Mouse (Mus musculus): ENCODE data around the gene Tmem165. TPM values are rescaled to one million over a fixed set of nuclear protein-coding genes. Genes with fewer than 3 reads are reported as not detected.

Tmem165 gene
- polyA plus RNA-seq, 1 experiment: 69.2 TPM

DNA sequence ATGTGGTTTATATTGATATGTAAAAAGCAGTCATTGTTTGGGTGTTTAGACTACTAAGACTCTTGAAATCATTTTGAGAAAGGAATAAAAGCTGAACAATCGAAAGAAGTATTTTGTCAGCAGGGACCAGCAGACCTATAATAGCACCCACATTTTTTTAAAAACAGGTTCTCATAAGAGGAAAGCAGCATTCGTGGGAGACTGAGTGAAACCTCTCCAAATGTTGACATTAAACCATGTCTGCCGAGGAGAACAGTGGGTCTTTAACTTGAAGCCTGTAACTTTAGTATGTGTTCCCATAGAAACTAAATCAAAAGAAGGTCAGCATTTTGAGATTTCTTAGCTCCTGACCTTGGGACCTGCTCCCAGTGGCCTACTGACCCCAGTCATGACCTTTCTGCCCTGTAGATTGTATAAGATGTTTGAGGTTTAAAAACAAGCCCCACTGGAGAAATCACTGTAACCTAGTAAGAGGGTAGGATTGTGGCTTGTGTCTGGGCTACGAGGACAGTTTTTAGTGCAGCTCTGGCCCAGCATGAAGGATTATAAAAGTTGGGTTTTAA lies 19.8 kb upstream of the Tmem165 start:
- no peak for TF ChIP-seq CTCF (IDR thresholded peaks at IDR 0.05; ENCODE audit: insufficient read depth, low read length)
- no peak for TF ChIP-seq POLR2A (IDR thresholded peaks at IDR 0.05; ENCODE audit: borderline replicate concordance, extremely low read depth, low read depth, low read length)
- Histone ChIP-seq H3K4me1 (ENCODE audit: control insufficient read depth, insufficient read depth, low read length) (no peaks in the 10 kb centered on the region), H3K4me3 (replicated peaks; ENCODE audit: extremely low read depth, low read depth, low read length) (no peak overlapping the region)
- WGBS: 67% methylated on average over 4 of the region's 4 CpGs
- no peak for DNase-seq

DNA sequence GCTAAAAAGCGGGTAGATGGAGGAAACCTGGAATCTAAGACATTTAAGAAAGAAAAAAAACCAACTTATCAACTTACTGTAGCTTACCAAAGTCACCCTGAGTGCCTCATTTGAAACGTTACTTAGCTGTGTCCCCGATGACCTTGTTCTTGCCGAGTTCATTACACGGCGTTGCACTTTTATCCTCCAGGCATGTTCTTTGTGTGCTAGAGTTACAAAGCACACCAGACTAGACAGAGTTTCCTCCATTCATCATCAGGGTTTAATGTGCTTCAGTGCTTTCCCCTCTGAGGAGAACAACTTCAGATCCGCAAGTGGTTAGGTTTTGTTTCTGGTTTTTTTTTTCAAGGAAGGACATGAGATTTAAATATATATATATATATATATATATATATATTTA lies 18.9 kb upstream of the Tmem165 start:
- DNase-seq: no peak
- no peak overlapping the region for H3K4me3 ChIP-seq (replicated peaks; ENCODE audit: extremely low read depth, low read depth, low read length)
- TF ChIP-seq POLR2A (IDR thresholded peaks at IDR 0.05; ENCODE audit: borderline replicate concordance, extremely low read depth, low read depth, low read length) (no peak), CTCF (IDR thresholded peaks at IDR 0.05; ENCODE audit: insufficient read depth, low read length) (no peak)
- no peaks in the 10 kb centered on the region for H3K4me1 ChIP-seq (ENCODE audit: control insufficient read depth, insufficient read depth, low read length)
- 82% methylated on average over 7 of the region's 7 CpGs for WGBS

DNA sequence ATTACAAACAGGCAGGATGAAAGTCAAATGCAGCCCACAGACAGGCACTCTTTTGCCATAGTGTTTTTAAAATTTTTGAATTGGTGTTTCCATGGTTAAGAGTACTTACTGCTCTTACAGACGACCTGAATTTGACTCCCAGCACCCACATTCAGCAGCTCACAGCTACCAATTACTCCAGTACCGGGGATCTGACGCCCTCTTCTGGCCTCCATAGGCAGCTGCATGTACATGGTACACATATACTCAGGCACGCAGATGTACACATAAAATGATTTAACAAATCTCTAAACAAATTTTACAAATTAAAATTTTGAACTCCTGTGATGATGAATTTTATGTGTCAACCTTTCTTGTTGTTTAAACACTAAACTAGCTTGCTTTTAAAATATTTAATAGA lies 13.2 kb upstream of the Tmem165 start:
- TF ChIP-seq CTCF (IDR thresholded peaks at IDR 0.05; ENCODE audit: insufficient read depth, low read length) (no peak), POLR2A (IDR thresholded peaks at IDR 0.05; ENCODE audit: borderline replicate concordance, extremely low read depth, low read depth, low read length) (no peak)
- 81% methylated on average over 4 of the region's 4 CpGs for WGBS

GRCm38 (mm10) chr5:76171039-76171438 lies 12.6 kb upstream of the Tmem165 start:
- no peak for DNase-seq
- no peak for TF ChIP-seq CTCF (IDR thresholded peaks at IDR 0.05; ENCODE audit: insufficient read depth, low read length)
- TF ChIP-seq POLR2A (IDR thresholded peaks at IDR 0.05; ENCODE audit: borderline replicate concordance, extremely low read depth, low read depth, low read length): no peak
- peaks cover 1% of the 10 kb centered on the region; the same call in 1 of the 2 replicates for H3K4me1 ChIP-seq (ENCODE audit: control insufficient read depth, insufficient read depth, low read length)
- H3K4me3 ChIP-seq (replicated peaks; ENCODE audit: extremely low read depth, low read depth, low read length): no peak overlapping the region

More for the DNA sequence above, 13.2 kb upstream of the Tmem165 start:
- DNase-seq: no peak
- H3K4me3 ChIP-seq (replicated peaks; ENCODE audit: extremely low read depth, low read depth, low read length): no peak overlapping the region
- H3K4me1 ChIP-seq (ENCODE audit: control insufficient read depth, insufficient read depth, low read length): no peaks in the 10 kb centered on the region

DNA sequence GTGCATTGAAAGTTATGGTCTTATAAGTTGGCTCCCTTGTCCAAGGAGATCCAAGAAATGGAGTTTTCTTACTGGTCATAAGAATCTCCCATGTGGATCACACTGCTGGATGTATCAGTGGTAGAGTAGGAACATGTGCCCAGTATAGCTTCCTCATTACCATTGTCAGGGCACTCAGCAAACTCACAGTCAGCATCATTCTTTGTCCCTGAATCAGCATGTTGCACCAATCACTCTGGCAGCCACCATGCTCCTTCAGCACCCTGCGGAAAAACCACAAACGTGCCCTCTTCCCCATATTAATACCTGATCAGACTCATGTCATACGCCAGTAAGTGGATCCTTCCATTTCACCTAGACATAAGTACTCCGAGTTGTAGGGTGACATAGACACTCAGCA lies 8.6 kb upstream of the Tmem165 start:
- 83% methylated on average over 4 of the region's 4 CpGs for WGBS
- DNase-seq: no peak
- Histone ChIP-seq H3K4me3 (replicated peaks; ENCODE audit: extremely low read depth, low read depth, low read length) (no peak overlapping the region), H3K4me1 (ENCODE audit: control insufficient read depth, insufficient read depth, low read length) (peaks cover 13% of the 10 kb centered on the region)
- TF ChIP-seq POLR2A (IDR thresholded peaks at IDR 0.05; ENCODE audit: borderline replicate concordance, extremely low read depth, low read depth, low read length): no peak
- no peak for TF ChIP-seq CTCF (IDR thresholded peaks at IDR 0.05; ENCODE audit: insufficient read depth, low read length)

- 29% methylated on average over 3 of the region's 3 CpGs for WGBS
- no peak for DNase-seq
Measured at GRCm38 (mm10) chr5:76176411-76176810, 7.3 kb upstream of the Tmem165 start.

DNA sequence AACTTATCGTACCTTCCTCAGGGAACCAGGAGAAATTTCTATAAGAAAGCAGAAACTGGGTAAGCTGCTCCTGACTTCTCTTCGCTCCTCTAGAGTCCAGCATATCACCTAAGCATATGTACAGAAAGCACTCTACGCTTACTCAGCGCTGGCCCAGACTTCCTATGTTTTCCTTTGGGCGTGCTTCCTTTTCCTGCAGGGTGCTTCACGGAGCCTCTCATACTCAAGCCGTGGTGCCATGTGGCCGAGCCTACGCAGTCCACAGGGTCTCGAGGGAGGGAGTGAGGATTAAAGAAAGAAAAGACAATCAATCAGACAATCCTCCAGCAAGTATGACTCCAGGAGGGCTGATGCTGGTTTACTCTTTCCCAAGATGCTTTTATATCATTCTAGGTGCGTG lies 6.8 kb upstream of the Tmem165 start:
- no peak for TF ChIP-seq CTCF (IDR thresholded peaks at IDR 0.05; ENCODE audit: insufficient read depth, low read length)
- TF ChIP-seq POLR2A (IDR thresholded peaks at IDR 0.05; ENCODE audit: borderline replicate concordance, extremely low read depth, low read depth, low read length): no peak
- Histone ChIP-seq H3K4me1 (ENCODE audit: control insufficient read depth, insufficient read depth, low read length) (peaks cover 13% of the 10 kb centered on the region), H3K4me3 (replicated peaks; ENCODE audit: extremely low read depth, low read depth, low read length) (no peak overlapping the region)
- WGBS: 32% methylated on average over 11 of the region's 11 CpGs
- no peak for DNase-seq

More at GRCm38 (mm10) chr5:76176411-76176810, 7.3 kb upstream of the Tmem165 start:
- Histone ChIP-seq H3K4me3 (replicated peaks; ENCODE audit: extremely low read depth, low read depth, low read length) (no peak overlapping the region), H3K4me1 (ENCODE audit: control insufficient read depth, insufficient read depth, low read length) (peaks cover 13% of the 10 kb centered on the region)
- no peak for TF ChIP-seq POLR2A (IDR thresholded peaks at IDR 0.05; ENCODE audit: borderline replicate concordance, extremely low read depth, low read depth, low read length)
- no peak for TF ChIP-seq CTCF (IDR thresholded peaks at IDR 0.05; ENCODE audit: insufficient read depth, low read length)

GRCm38 (mm10) chr5:76177664-76178063 lies 6.0 kb upstream of the Tmem165 start:
- TF ChIP-seq CTCF (IDR thresholded peaks at IDR 0.05; ENCODE audit: insufficient read depth, low read length): no peak
- TF ChIP-seq POLR2A (IDR thresholded peaks at IDR 0.05; ENCODE audit: borderline replicate concordance, extremely low read depth, low read depth, low read length): no peak
- 76% methylated on average over 7 of the region's 7 CpGs for WGBS
- no peak for DNase-seq

GRCm38 (mm10) chr5:76179171-76179570 lies 4.5 kb upstream of the Tmem165 start:
- Histone ChIP-seq H3K4me1 (ENCODE audit: control insufficient read depth, insufficient read depth, low read length) (peaks cover 16% of the 10 kb centered on the region), H3K4me3 (replicated peaks; ENCODE audit: extremely low read depth, low read depth, low read length) (no peak overlapping the region)
- no peak for DNase-seq
- 91% methylated on average over 5 of the region's 5 CpGs for WGBS
- no peak for TF ChIP-seq CTCF (IDR thresholded peaks at IDR 0.05; ENCODE audit: insufficient read depth, low read length)

More at GRCm38 (mm10) chr5:76177664-76178063, 6.0 kb upstream of the Tmem165 start:
- Histone ChIP-seq H3K4me3 (replicated peaks; ENCODE audit: extremely low read depth, low read depth, low read length) (no peak overlapping the region), H3K4me1 (ENCODE audit: control insufficient read depth, insufficient read depth, low read length) (peaks cover 13% of the 10 kb centered on the region)

DNA sequence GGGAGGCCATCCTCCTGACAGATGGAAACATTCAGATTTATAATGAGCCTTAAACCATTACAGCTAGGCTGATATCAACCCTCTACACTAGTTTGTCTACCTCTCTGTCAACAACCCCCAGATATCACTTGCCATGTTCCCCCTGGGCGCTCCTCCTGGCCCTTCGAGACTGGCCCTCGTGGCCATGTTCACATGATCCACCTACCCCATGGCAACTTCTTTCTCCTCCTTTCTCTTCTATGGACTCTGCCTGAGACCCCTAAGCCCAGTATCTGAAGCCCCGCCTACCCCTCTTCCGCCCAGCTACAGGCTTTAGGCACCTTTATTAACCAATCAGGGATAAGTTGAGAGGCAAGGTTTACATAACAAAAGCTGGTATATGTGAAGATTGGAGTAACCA lies 3.9 kb upstream of the Tmem165 start:
- Histone ChIP-seq H3K4me1 (ENCODE audit: control insufficient read depth, insufficient read depth, low read length) (peaks cover 16% of the 10 kb centered on the region), H3K4me3 (replicated peaks; ENCODE audit: extremely low read depth, low read depth, low read length) (no peak overlapping the region)
- no peak for DNase-seq
- WGBS: 91% methylated on average over 5 of the region's 5 CpGs
- TF ChIP-seq POLR2A (IDR thresholded peaks at IDR 0.05; ENCODE audit: borderline replicate concordance, extremely low read depth, low read depth, low read length): no peak
- no peak for TF ChIP-seq CTCF (IDR thresholded peaks at IDR 0.05; ENCODE audit: insufficient read depth, low read length)
